Comparison of ENCODE assay signal across 10 mouse cellular contexts in genomic region chr7:63956138-63956823, GRCm38 (mm10). TPM values are rescaled to one million over a fixed set of nuclear protein-coding genes. Genes with fewer than 3 reads are reported as not detected.
DNase-seq lines count a peak whose midpoint lies in the region; ATAC-seq and TF ChIP-seq lines count a peak whose summit lies in the region.
"Had no signal": no experiment of that assay in that cellular context is flagged by ENCODE, and none has a peak within 500 bp of the region (broad histone marks: within the 10 kb centered on the region; RNA-seq: fewer than 3 reads in every experiment).

No protein-coding gene starts in this region.

- no peaks in the 10 kb centered on the region for H3K27me3 ChIP-seq in forebrain, embryonic 14.5 days (replicated peaks; ENCODE audit: control insufficient read depth, insufficient read depth, low read length)
- H3K27me3 ChIP-seq in liver, postnatal 0 days (ENCODE audit: insufficient read depth, low read length), result no peaks in the 10 kb centered on the region
- no peaks in the 10 kb centered on the region for H3K27me3 ChIP-seq in thymus, adult 2 months (ENCODE audit: control insufficient read depth, insufficient read depth, low read length)

- WGBS in forebrain, embryonic 14.5 days, result 57% methylated on average over 14 of the region's 14 CpGs
- 55% methylated on average over 14 of the region's 14 CpGs for WGBS in liver, postnatal 0 days (ENCODE audit: insufficient replicate concordance)
- 95% methylated on average over 14 of the region's 14 CpGs for WGBS in thymus, adult 2 months

- no peak overlapping the region for H3K4me2 ChIP-seq in forebrain, embryonic 14.5 days (ENCODE audit: low read length)
- H3K4me2 ChIP-seq in liver, postnatal 0 days (ENCODE audit: low read depth, low read length), result peak overlapping the region; percentile 41; the same call in 1 of the 2 replicates

- peak; percentile 66 to 73 for DNase-seq in spleen, postnatal 4 days (ENCODE audit: low spot score in 2 of 2)
- DNase-seq in spleen, postnatal 14 days (ENCODE audit: low spot score in 2 of 2), result no peak
- no peak for DNase-seq in forebrain, embryonic 14.5 days (ENCODE audit: low spot score)
- peak; percentile 58 for DNase-seq in liver, postnatal 0 days
- DNase-seq in urinary bladder, adult 2 months (ENCODE audit: low spot score), result no peak
- DNase-seq in thymus, adult 2 months, result no peak
- no peak for DNase-seq in left cerebral cortex, adult 8-10 months (ENCODE audit: low spot score in 2 of 2)
- DNase-seq in MN1 (ENCODE audit: low spot score), result no peak
- DNase-seq: heart, postnatal 10 days had no signal

- no peaks in the 10 kb centered on the region for H3K36me3 ChIP-seq in forebrain, embryonic 14.5 days (ENCODE audit: control insufficient read depth, insufficient read depth, low read length)
- H3K36me3 ChIP-seq in liver, postnatal 0 days (replicated peaks; ENCODE audit: insufficient read depth, low read length), result no peaks in the 10 kb centered on the region
- H3K36me3 ChIP-seq in thymus, adult 2 months (ENCODE audit: control insufficient read depth, insufficient read depth, low read length), result no peaks in the 10 kb centered on the region

- TF ChIP-seq CTCF in liver, postnatal 0 days (IDR thresholded peaks at IDR 0.05; ENCODE audit: low read depth), result no peak
- no peak for TF ChIP-seq CTCF in thymus, adult 2 months (IDR thresholded peaks at IDR 0.05; ENCODE audit: borderline replicate concordance, control insufficient read depth, extremely low read depth, insufficient read depth, low read length, poor library complexity)

- peak; percentile 95 for TF ChIP-seq EP300 in liver, postnatal 0 days (IDR thresholded peaks at IDR 0.05; ENCODE audit: low read depth)

- no peak for TF ChIP-seq POLR2A in thymus, adult 2 months (IDR thresholded peaks at IDR 0.05; ENCODE audit: control insufficient read depth, extremely low read depth, insufficient read depth, low read length, poor library complexity)

- H3K4me3 ChIP-seq in forebrain, embryonic 14.5 days (ENCODE audit: low read depth, low read length), result no peak overlapping the region
- no peak overlapping the region for H3K4me3 ChIP-seq in liver, postnatal 0 days (ENCODE audit: low read depth, low read length)
- no peak overlapping the region for H3K4me3 ChIP-seq in thymus, adult 2 months (ENCODE audit: control insufficient read depth, insufficient read depth, low read length)

- H3K9ac ChIP-seq in forebrain, embryonic 14.5 days (ENCODE audit: low read length), result no peak overlapping the region
- H3K9ac ChIP-seq in liver, postnatal 0 days (replicated peaks), result no peak overlapping the region

- H3K27ac ChIP-seq in forebrain, embryonic 14.5 days (ENCODE audit: low read depth, low read length), result peak overlapping the region; percentile 98
- peak overlapping the region; percentile 52 for H3K27ac ChIP-seq in liver, postnatal 0 days (ENCODE audit: low read depth)
- H3K27ac ChIP-seq in thymus, adult 2 months (ENCODE audit: control insufficient read depth, insufficient read depth, low read length), result no peak overlapping the region

- ATAC-seq in forebrain, embryonic 14.5 days, result 0 out of 2 replicates have a peak, but pooled peaks have one; percentile 1
- peak; percentile 98 for ATAC-seq in liver, postnatal 0 days

- H3K4me1 ChIP-seq in forebrain, embryonic 14.5 days (ENCODE audit: control insufficient read depth, insufficient read depth, low read length), result peaks cover 42% of the 10 kb centered on the region
- peaks cover 36% of the 10 kb centered on the region for H3K4me1 ChIP-seq in liver, postnatal 0 days (ENCODE audit: insufficient read depth)
- peaks cover 45% of the 10 kb centered on the region for H3K4me1 ChIP-seq in thymus, adult 2 months (replicated peaks; ENCODE audit: control insufficient read depth, insufficient read depth, low read length)

- H3K9me3 ChIP-seq in forebrain, embryonic 14.5 days (replicated peaks; ENCODE audit: control insufficient read depth, low read length), result no peaks in the 10 kb centered on the region
- H3K9me3 ChIP-seq in liver, postnatal 0 days (ENCODE audit: low read length), result no peaks in the 10 kb centered on the region

RNA-seq across cellular contexts. Expression of gene Klf13, which starts 17.6 kb away (rescaled TPM):
- polyA plus RNA-seq in forebrain, embryonic 14.5 days (2014; fragmentation: Nextera tagmentation; extraction: Ambion mirVana), result 28.2 and 33.2 TPM in 2 replicates
- polyA plus RNA-seq in liver, postnatal 0 days (2015; fragmentation: Nextera tagmentation; extraction: Ambion mirVana), result 25.5 and 25.7 TPM in 2 replicates
- 13.0 and 21.9 TPM in 2 replicates for polyA plus RNA-seq in urinary bladder, adult 2 months (2012; rRNA removed)
- 172 and 234 TPM in 2 replicates for polyA plus RNA-seq in thymus, adult 2 months (2012; rRNA removed)
- total RNA-seq in left cerebral cortex, adult 8-10 months (2022), result 100 to 1,000 TPM; 138 to 154 (median 144) TPM

RNA-seq across cellular contexts. Expression of gene E030018B13Rik, which starts 39.6 kb away (rescaled TPM):
- polyA plus RNA-seq in forebrain, embryonic 14.5 days (2014; fragmentation: Nextera tagmentation; extraction: Ambion mirVana), result not detected in 2 replicates
- 0.14 TPM in 1 of 2 replicates, not detected in the other for polyA plus RNA-seq in liver, postnatal 0 days (2015; fragmentation: Nextera tagmentation; extraction: Ambion mirVana)
- polyA plus RNA-seq in urinary bladder, adult 2 months (2012; rRNA removed), result not detected in 2 replicates
- not detected in 2 replicates for polyA plus RNA-seq in thymus, adult 2 months (2012; rRNA removed)
- not detected for total RNA-seq in left cerebral cortex, adult 8-10 months (2022)
- total RNA-seq: heart, postnatal 10 days had no signal
- polyA plus RNA-seq: limb, embryonic 14.5 days had no signal

Comparison
In these comparisons a context has a peak if more than half of its experiments do, and no peak if none do; other contexts are left out.
1. DNase-seq: peak in spleen, postnatal 4 days (2 of 2) and liver, postnatal 0 days (single experiment); none in spleen, postnatal 14 days (0 of 2), forebrain, embryonic 14.5 days (single experiment), urinary bladder, adult 2 months (single experiment), thymus, adult 2 months (single experiment), left cerebral cortex, adult 8-10 months (0 of 2) and MN1 (single experiment).